Comparison of ENCODE assay signal across 16 mouse cellular contexts in genomic region chr5:148392831-148393230, GRCm38 (mm10).
"Had no signal": no experiment of that assay in that cellular context is flagged by ENCODE, and none has a peak within 500 bp of the region (broad histone marks: within the 10 kb centered on the region; RNA-seq: fewer than 3 reads in every experiment).

No protein-coding gene starts in this region.

- DNase-seq: kidney, adult 9 months; kidney, postnatal 14 days; kidney, postnatal 4 days; lung, adult 18-20 months; lung, postnatal 10 days; lung, postnatal 36 days; thymus, adult 2 months; thymus, postnatal 14 days had no signal

- H3K27ac ChIP-seq: liver, embryonic 15.5 days; lung, embryonic 15.5 days; midbrain, embryonic 10.5 days; midbrain, embryonic 13.5 days; neural tube, embryonic 13.5 days had no signal

- H3K4me3 ChIP-seq: liver, embryonic 15.5 days; lung, embryonic 15.5 days; megakaryocyte, embryonic 14.5 days; midbrain, embryonic 10.5 days; midbrain, embryonic 13.5 days; myocyte had no signal

- H3K4me2 ChIP-seq: liver, embryonic 15.5 days; lung, embryonic 15.5 days; midbrain, embryonic 13.5 days; neural tube, embryonic 13.5 days had no signal

- ATAC-seq: midbrain, embryonic 13.5 days; midbrain, embryonic 16.5 days had no signal

- H3K36me3 ChIP-seq: lung, embryonic 15.5 days; midbrain, embryonic 13.5 days; neural tube, embryonic 13.5 days had no signal

- H3K27me3 ChIP-seq: liver, embryonic 15.5 days; lung, embryonic 15.5 days; megakaryocyte, embryonic 14.5 days; midbrain, embryonic 13.5 days; neural tube, embryonic 13.5 days had no signal

- H3K9ac ChIP-seq: liver, embryonic 15.5 days; lung, embryonic 15.5 days; midbrain, embryonic 13.5 days; neural tube, embryonic 13.5 days had no signal

- H3K9me3 ChIP-seq: liver, embryonic 15.5 days; lung, embryonic 15.5 days; midbrain, embryonic 13.5 days; neural tube, embryonic 13.5 days had no signal
